Mouse (Mus musculus): ENCODE data around the gene Dnajc22. TPM values are rescaled to one million over a fixed set of nuclear protein-coding genes. Genes with fewer than 3 reads are reported as not detected.
"Not testable (repeated sequence)": the region's sequence is repeated elsewhere in the genome, so short reads cannot be mapped to it uniquely, and the experiment has no call there.

Dnajc22 gene
- polyA plus RNA-seq, 1 experiment: 1.6 TPM

DNA sequence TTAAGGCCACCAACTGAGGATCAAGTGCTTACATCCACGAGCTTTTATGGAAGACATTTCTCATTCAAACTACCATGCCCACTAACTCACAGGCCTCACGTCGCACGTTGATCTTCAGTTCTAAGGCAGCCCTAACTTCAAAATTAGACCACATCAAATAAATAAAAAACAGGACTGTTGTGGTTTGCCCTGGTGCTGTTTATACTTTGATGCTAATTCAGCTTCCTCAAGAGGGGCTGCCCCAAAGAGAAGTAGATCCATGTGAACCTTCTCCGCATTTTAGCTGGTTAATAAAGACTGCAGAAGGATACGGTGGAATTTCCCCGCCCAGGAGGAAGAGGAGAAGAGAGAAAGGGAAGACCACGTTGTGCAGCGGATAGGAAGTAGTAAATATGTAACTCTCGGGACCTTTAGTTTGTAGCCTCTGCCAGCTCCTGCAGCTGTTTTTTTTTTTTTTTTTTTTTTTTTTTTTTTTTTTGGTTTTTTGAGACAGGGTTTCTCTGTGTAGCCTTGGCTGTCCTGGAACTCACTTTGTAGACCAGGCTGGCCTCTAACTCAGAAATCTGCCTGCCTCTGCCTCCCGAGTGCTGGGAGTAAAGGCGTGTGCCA lies 27.3 kb upstream of the Dnajc22 start:
- no peak for TF ChIP-seq CTCF (IDR thresholded peaks at IDR 0.05; ENCODE audit: control insufficient read depth, insufficient read depth, low read length)
- no peak for TF ChIP-seq POLR2A (IDR thresholded peaks at IDR 0.05; ENCODE audit: borderline replicate concordance, control insufficient read depth, low read depth, low read length)
- no peaks in the 10 kb centered on the region for H3K4me1 ChIP-seq (ENCODE audit: control insufficient read depth, insufficient read depth, low read length)
- H3K4me3 ChIP-seq (replicated peaks; ENCODE audit: control insufficient read depth, low read depth, low read length): no peak overlapping the region
- no peak overlapping the region for H3K27ac ChIP-seq (ENCODE audit: control insufficient read depth, insufficient read depth, low read depth, low read length, poor library complexity)
- 59% methylated on average over 12 of the region's 12 CpGs for WGBS

DNA sequence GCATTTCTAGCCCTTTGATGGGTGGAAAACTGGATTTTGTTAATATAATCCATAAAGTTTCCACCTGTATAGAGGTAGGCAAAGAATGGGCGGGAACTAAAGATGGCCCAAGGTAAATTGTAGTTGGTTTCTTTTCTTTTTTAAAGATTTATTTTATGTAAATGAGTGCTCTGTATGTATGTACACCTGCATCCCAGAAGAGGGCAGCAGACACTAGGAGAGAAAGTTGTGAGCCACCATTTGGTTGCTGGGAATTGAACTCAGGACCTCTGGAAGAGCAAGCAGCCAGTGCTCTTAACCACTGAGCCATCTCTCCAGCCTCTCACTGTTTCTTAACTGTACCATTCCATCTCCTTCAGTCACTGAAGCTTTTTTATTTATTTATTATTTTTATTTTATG lies 21.0 kb upstream of the Dnajc22 start:
- TF ChIP-seq CTCF (IDR thresholded peaks at IDR 0.05; ENCODE audit: control insufficient read depth, insufficient read depth, low read length): no peak
- no peak for TF ChIP-seq POLR2A (IDR thresholded peaks at IDR 0.05; ENCODE audit: borderline replicate concordance, control insufficient read depth, low read depth, low read length)
- no peak overlapping the region for H3K4me3 ChIP-seq (replicated peaks; ENCODE audit: control insufficient read depth, low read depth, low read length)
- H3K4me1 ChIP-seq (ENCODE audit: control insufficient read depth, insufficient read depth, low read length): no peaks in the 10 kb centered on the region; the same call in 1 of the 2 replicates
- WGBS: 76% methylated on average over 1 of the region's 1 CpGs
- no peak overlapping the region for H3K27ac ChIP-seq (ENCODE audit: control insufficient read depth, insufficient read depth, low read depth, low read length, poor library complexity)

DNA sequence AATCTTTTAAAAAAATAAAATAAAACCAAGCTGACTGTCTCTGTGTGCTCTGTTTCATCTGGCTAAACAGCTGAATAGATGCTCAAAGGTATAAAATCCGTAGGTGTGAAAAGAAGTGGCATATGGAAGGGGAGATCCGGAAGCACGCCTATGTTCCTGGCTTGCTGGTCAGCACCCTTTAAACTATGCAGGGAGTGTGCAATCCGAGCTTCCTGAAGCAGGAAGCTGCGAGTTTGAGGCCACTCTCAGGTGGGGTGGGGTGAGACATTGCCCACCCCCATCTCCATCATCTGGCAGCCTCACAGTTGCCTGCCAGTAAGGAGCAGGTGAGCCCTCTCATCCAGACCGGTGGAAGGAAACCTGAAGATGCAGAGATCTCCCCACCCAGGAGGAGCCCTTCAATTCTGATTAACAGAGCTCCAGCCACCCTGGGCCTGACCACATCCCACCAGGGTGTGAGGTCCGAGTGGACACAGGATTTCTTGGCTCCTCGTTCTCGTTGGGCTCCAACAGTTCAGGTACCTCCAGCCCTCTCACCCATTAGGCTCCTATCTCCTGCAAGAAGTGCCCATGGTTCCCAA lies 18.9 kb upstream of the Dnajc22 start, which contains the start of gene Troap:
Troap (plus strand) TSS at position 557 of the 581 bp plus-strand sequence.
- WGBS: 17% methylated on average over 9 of the region's 9 CpGs
- H3K27ac ChIP-seq (ENCODE audit: control insufficient read depth, insufficient read depth, low read depth, low read length, poor library complexity): peak within 1 kb of the TSS; percentile 89
- H3K4me1 ChIP-seq (ENCODE audit: control insufficient read depth, insufficient read depth, low read length): no peaks in the 10 kb centered on the region; the same call in 1 of the 2 replicates

GRCm38 (mm10) chr15:99074600-99075333 lies 18.2 kb upstream of the Dnajc22 start:
- TF ChIP-seq POLR2A (IDR thresholded peaks at IDR 0.05; ENCODE audit: borderline replicate concordance, control insufficient read depth, low read depth, low read length): peak; percentile 42; the same call in 1 of the 2 replicates
- TF ChIP-seq CTCF (IDR thresholded peaks at IDR 0.05; ENCODE audit: control insufficient read depth, insufficient read depth, low read length): no peak
- under 1% methylated on average over 44 of the region's 44 CpGs for WGBS

More for the DNA sequence above, 18.9 kb upstream of the Dnajc22 start, which contains the start of gene Troap:
- peak within 1 kb of the TSS; percentile 78 for H3K4me3 ChIP-seq (replicated peaks; ENCODE audit: control insufficient read depth, low read depth, low read length)
- no peak for TF ChIP-seq POLR2A (IDR thresholded peaks at IDR 0.05; ENCODE audit: borderline replicate concordance, control insufficient read depth, low read depth, low read length)

DNA sequence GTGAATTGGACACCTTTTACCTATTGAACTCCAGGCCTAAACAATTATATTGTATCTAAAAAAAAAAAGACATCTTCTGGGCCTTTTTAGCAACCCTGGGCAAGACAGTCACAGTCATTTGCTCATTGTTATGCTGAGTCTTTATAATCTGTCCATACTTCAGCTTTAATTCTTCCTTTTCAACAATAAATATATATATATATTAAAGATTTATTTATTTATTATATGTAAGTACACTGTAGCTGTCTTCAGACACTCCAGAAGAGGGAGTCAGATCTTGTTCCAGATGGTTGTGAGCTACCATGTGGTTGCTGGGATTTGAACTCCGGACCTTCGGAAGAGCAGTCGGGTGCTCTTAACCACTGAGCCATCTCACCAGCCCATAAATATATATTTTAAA lies 17.0 kb upstream of the Dnajc22 start:
- not testable (repeated sequence) for H3K4me1 ChIP-seq (ENCODE audit: control insufficient read depth, insufficient read depth, low read length); H3K27ac ChIP-seq (ENCODE audit: control insufficient read depth, insufficient read depth, low read depth, low read length, poor library complexity); H3K4me3 ChIP-seq (replicated peaks; ENCODE audit: control insufficient read depth, low read depth, low read length)
- WGBS: 96% methylated on average over 3 of the region's 3 CpGs

More at GRCm38 (mm10) chr15:99074600-99075333, 18.2 kb upstream of the Dnajc22 start:
- Histone ChIP-seq H3K4me3 (replicated peaks; ENCODE audit: control insufficient read depth, low read depth, low read length) (peak overlapping the region; percentile 78), H3K4me1 (ENCODE audit: control insufficient read depth, insufficient read depth, low read length) (no peaks in the 10 kb centered on the region; the same call in 1 of the 2 replicates), H3K27ac (ENCODE audit: control insufficient read depth, insufficient read depth, low read depth, low read length, poor library complexity) (peak overlapping the region; percentile 89)

DNA sequence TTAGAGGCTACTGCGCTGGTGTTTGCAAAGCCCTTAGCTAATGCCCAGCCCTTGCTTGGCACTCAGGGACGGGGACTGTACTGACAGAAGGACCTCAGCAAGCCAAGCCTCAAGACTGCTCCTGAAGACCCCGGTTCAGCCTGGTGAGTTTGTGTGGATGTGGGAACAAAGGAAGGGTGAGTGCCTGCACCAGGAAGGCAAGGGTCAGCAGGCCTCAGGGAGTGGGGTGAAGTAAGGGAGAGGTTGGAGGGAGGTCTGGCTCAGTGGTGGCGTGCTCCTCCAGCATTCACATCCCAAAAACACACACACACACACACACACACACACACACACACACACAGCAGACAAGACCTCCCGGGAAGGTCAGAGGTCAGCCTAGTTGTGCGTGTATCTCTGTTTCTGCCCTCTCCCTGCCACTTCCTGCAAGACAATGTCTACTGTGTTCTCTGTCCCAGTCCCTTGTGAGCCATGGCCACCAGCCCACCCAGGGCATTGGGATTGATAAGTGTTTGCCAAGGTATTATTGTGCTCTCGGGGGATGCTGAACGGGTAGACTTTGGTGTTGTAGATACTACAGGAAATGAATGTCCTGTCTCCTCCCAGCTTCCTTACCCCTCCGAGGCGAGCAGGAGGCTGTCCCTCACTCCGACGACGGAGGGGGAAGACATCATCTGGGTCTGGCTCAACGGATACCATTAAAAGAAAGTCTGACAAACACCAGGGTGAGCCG lies 14.6 kb upstream of the Dnajc22 start:
- no peak for TF ChIP-seq CTCF (IDR thresholded peaks at IDR 0.05; ENCODE audit: control insufficient read depth, insufficient read depth, low read length)
- no peak for TF ChIP-seq POLR2A (IDR thresholded peaks at IDR 0.05; ENCODE audit: borderline replicate concordance, control insufficient read depth, low read depth, low read length)

GRCm38 (mm10) chr15:99079804-99080203 lies 13.2 kb upstream of the Dnajc22 start:
- Histone ChIP-seq H3K4me3 (replicated peaks; ENCODE audit: control insufficient read depth, low read depth, low read length) (no peak overlapping the region), H3K27ac (ENCODE audit: control insufficient read depth, insufficient read depth, low read depth, low read length, poor library complexity) (no peak overlapping the region), H3K4me1 (ENCODE audit: control insufficient read depth, insufficient read depth, low read length) (no peaks in the 10 kb centered on the region)
- WGBS: 73% methylated on average over 3 of the region's 3 CpGs
- no peak for TF ChIP-seq CTCF (IDR thresholded peaks at IDR 0.05; ENCODE audit: control insufficient read depth, insufficient read depth, low read length)
- TF ChIP-seq POLR2A (IDR thresholded peaks at IDR 0.05; ENCODE audit: borderline replicate concordance, control insufficient read depth, low read depth, low read length): no peak

More for the DNA sequence above, 14.6 kb upstream of the Dnajc22 start:
- Histone ChIP-seq H3K4me3 (replicated peaks; ENCODE audit: control insufficient read depth, low read depth, low read length) (no peak overlapping the region), H3K4me1 (ENCODE audit: control insufficient read depth, insufficient read depth, low read length) (no peaks in the 10 kb centered on the region; the same call in 1 of the 2 replicates), H3K27ac (ENCODE audit: control insufficient read depth, insufficient read depth, low read depth, low read length, poor library complexity) (no peak overlapping the region)
- 90% methylated on average over 15 of the region's 15 CpGs for WGBS

DNA sequence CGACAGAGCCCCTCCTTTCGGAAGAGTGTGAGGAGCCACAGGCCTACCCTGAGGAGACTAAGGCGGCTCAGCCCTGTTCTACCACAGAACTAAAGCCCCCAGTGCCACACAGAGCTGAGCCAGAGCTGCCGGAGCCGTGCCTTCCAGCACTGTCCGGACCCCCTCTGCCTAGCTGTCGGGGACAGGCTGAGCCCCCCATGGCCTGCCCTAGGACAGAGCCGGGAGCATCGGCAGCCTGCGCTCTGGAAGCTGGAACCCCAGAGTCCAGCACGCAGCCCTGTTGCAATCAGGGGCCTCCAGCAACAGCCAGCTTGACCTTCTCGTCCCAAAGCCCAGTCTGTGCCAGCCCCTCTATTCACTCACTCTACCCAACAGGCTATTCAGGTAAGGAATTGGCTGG lies 10.6 kb upstream of the Dnajc22 start:
- TF ChIP-seq CTCF (IDR thresholded peaks at IDR 0.05; ENCODE audit: control insufficient read depth, insufficient read depth, low read length): no peak
- no peak for TF ChIP-seq POLR2A (IDR thresholded peaks at IDR 0.05; ENCODE audit: borderline replicate concordance, control insufficient read depth, low read depth, low read length)
- WGBS: 92% methylated on average over 12 of the region's 12 CpGs
- Histone ChIP-seq H3K27ac (ENCODE audit: control insufficient read depth, insufficient read depth, low read depth, low read length, poor library complexity) (no peak overlapping the region), H3K4me3 (replicated peaks; ENCODE audit: control insufficient read depth, low read depth, low read length) (no peak overlapping the region), H3K4me1 (ENCODE audit: control insufficient read depth, insufficient read depth, low read length) (no peaks in the 10 kb centered on the region)

All from bone marrow, adult 2 months (tissue).